Mouse (Mus musculus): ENCODE measurements around the gene Obp2a. TPM values are rescaled to one million over a fixed set of nuclear protein-coding genes. Genes with fewer than 3 reads are reported as not detected.
"Not testable (repeated sequence)": the region's sequence is repeated elsewhere in the genome, so short reads cannot be mapped to it uniquely, and the experiment has no call there.

Obp2a gene
- polyA plus RNA-seq (2012; rRNA removed), result not detected in 2 replicates

GRCm38 (mm10) chr2:25699743-25700142 lies at the start of gene Obp2a:
Gene Obp2a, plus strand, starts transcription at chr2:25700043.
- not testable (repeated sequence) for H3K4me3 ChIP-seq (ENCODE audit: control insufficient read depth, low read depth, low read length); H3K27me3 ChIP-seq (ENCODE audit: control insufficient read depth, insufficient read depth, low read length); H3K27ac ChIP-seq (ENCODE audit: control insufficient read depth, insufficient read depth, low read depth, low read length); H3K4me1 ChIP-seq (ENCODE audit: control insufficient read depth, insufficient read depth, low read length); H3K36me3 ChIP-seq (ENCODE audit: control insufficient read depth, insufficient read depth, low read length)

GRCm38 (mm10) chr2:25652902-25653301 lies 46.9 kb upstream of the Obp2a start, which contains the start of gene Lcn8:
Gene Lcn8, plus strand, starts transcription at chr2:25653120.
- no peak for TF ChIP-seq CTCF (IDR thresholded peaks at IDR 0.05; ENCODE audit: control insufficient read depth, insufficient read depth, insufficient replicate concordance, low read depth, low read length)
- TF ChIP-seq POLR2A (IDR thresholded peaks at IDR 0.05; ENCODE audit: control insufficient read depth, low read depth, low read length), result no peak
- no peaks in the 10 kb centered on the region for H3K27me3 ChIP-seq (ENCODE audit: control insufficient read depth, insufficient read depth, low read length)
- H3K4me3 ChIP-seq (ENCODE audit: control insufficient read depth, low read depth, low read length), result no peak within 1 kb of the TSS
- H3K27ac ChIP-seq (ENCODE audit: control insufficient read depth, insufficient read depth, low read depth, low read length), result no peak within 1 kb of the TSS
- H3K36me3 ChIP-seq (ENCODE audit: control insufficient read depth, insufficient read depth, low read length), result no peaks in the 10 kb centered on the region
- no peaks in the 10 kb centered on the region for H3K4me1 ChIP-seq (ENCODE audit: control insufficient read depth, insufficient read depth, low read length)

- Histone ChIP-seq H3K4me1 (ENCODE audit: control insufficient read depth, insufficient read depth, low read length) (no peaks in the 10 kb centered on the region), H3K36me3 (ENCODE audit: control insufficient read depth, insufficient read depth, low read length) (no peaks in the 10 kb centered on the region), H3K27me3 (ENCODE audit: control insufficient read depth, insufficient read depth, low read length) (no peaks in the 10 kb centered on the region), H3K4me3 (ENCODE audit: control insufficient read depth, low read depth, low read length) (no peak overlapping the region), H3K27ac (ENCODE audit: control insufficient read depth, insufficient read depth, low read depth, low read length) (no peak overlapping the region)
- TF ChIP-seq POLR2A (IDR thresholded peaks at IDR 0.05; ENCODE audit: control insufficient read depth, low read depth, low read length) (no peak), CTCF (IDR thresholded peaks at IDR 0.05; ENCODE audit: control insufficient read depth, insufficient read depth, insufficient replicate concordance, low read depth, low read length) (no peak)
Observed at GRCm38 (mm10) chr2:25654502-25654901, 45.3 kb upstream of the Obp2a start.

GRCm38 (mm10) chr2:25656691-25657090 lies 43.2 kb upstream of the Obp2a start:
- H3K27ac ChIP-seq (ENCODE audit: control insufficient read depth, insufficient read depth, low read depth, low read length), result no peak overlapping the region
- H3K4me3 ChIP-seq (ENCODE audit: control insufficient read depth, low read depth, low read length), result no peak overlapping the region
- H3K27me3 ChIP-seq (ENCODE audit: control insufficient read depth, insufficient read depth, low read length), result no peaks in the 10 kb centered on the region
- H3K4me1 ChIP-seq (ENCODE audit: control insufficient read depth, insufficient read depth, low read length), result no peaks in the 10 kb centered on the region
- TF ChIP-seq CTCF (IDR thresholded peaks at IDR 0.05; ENCODE audit: control insufficient read depth, insufficient read depth, insufficient replicate concordance, low read depth, low read length) (no peak), POLR2A (IDR thresholded peaks at IDR 0.05; ENCODE audit: control insufficient read depth, low read depth, low read length) (no peak)
- H3K36me3 ChIP-seq (ENCODE audit: control insufficient read depth, insufficient read depth, low read length), result no peaks in the 10 kb centered on the region

- Histone ChIP-seq H3K4me1 (ENCODE audit: control insufficient read depth, insufficient read depth, low read length) (no peaks in the 10 kb centered on the region), H3K4me3 (ENCODE audit: control insufficient read depth, low read depth, low read length) (no peak overlapping the region), H3K27me3 (ENCODE audit: control insufficient read depth, insufficient read depth, low read length) (no peaks in the 10 kb centered on the region), H3K36me3 (ENCODE audit: control insufficient read depth, insufficient read depth, low read length) (no peaks in the 10 kb centered on the region), H3K27ac (ENCODE audit: control insufficient read depth, insufficient read depth, low read depth, low read length) (no peak overlapping the region)
- TF ChIP-seq POLR2A (IDR thresholded peaks at IDR 0.05; ENCODE audit: control insufficient read depth, low read depth, low read length) (no peak), CTCF (IDR thresholded peaks at IDR 0.05; ENCODE audit: control insufficient read depth, insufficient read depth, insufficient replicate concordance, low read depth, low read length) (no peak)
Observed at GRCm38 (mm10) chr2:25657246-25657645, 42.6 kb upstream of the Obp2a start.

- no peak for TF ChIP-seq POLR2A (IDR thresholded peaks at IDR 0.05; ENCODE audit: control insufficient read depth, low read depth, low read length)
- no peak for TF ChIP-seq CTCF (IDR thresholded peaks at IDR 0.05; ENCODE audit: control insufficient read depth, insufficient read depth, insufficient replicate concordance, low read depth, low read length)
- H3K27ac ChIP-seq (ENCODE audit: control insufficient read depth, insufficient read depth, low read depth, low read length), result no peak within 1 kb of the TSS
- H3K36me3 ChIP-seq (ENCODE audit: control insufficient read depth, insufficient read depth, low read length), result no peaks in the 10 kb centered on the region
- H3K4me1 ChIP-seq (ENCODE audit: control insufficient read depth, insufficient read depth, low read length), result no peaks in the 10 kb centered on the region
- no peak within 1 kb of the TSS for H3K4me3 ChIP-seq (ENCODE audit: control insufficient read depth, low read depth, low read length)
- no peaks in the 10 kb centered on the region for H3K27me3 ChIP-seq (ENCODE audit: control insufficient read depth, insufficient read depth, low read length)
Observed at GRCm38 (mm10) chr2:25657652-25658051, 42.2 kb upstream of the Obp2a start, which contains the start of gene Lcn5. Gene Lcn5, plus strand, starts transcription at chr2:25657952.

- no peaks in the 10 kb centered on the region for H3K36me3 ChIP-seq (ENCODE audit: control insufficient read depth, insufficient read depth, low read length)
- H3K4me1 ChIP-seq (ENCODE audit: control insufficient read depth, insufficient read depth, low read length), result no peaks in the 10 kb centered on the region
- H3K27ac ChIP-seq (ENCODE audit: control insufficient read depth, insufficient read depth, low read depth, low read length), result no peak overlapping the region
- TF ChIP-seq CTCF (IDR thresholded peaks at IDR 0.05; ENCODE audit: control insufficient read depth, insufficient read depth, insufficient replicate concordance, low read depth, low read length) (no peak), POLR2A (IDR thresholded peaks at IDR 0.05; ENCODE audit: control insufficient read depth, low read depth, low read length) (no peak)
- no peak overlapping the region for H3K4me3 ChIP-seq (ENCODE audit: control insufficient read depth, low read depth, low read length)
- no peaks in the 10 kb centered on the region for H3K27me3 ChIP-seq (ENCODE audit: control insufficient read depth, insufficient read depth, low read length)
Observed at GRCm38 (mm10) chr2:25660279-25660678, 39.6 kb upstream of the Obp2a start.

Measured in testis, adult 2 months (tissue).